Mouse (Mus musculus) hindbrain, embryonic 10.5 days (tissue): Measurements from ENCODE around the gene Vmn2r98. TPM values are rescaled to one million over a fixed set of nuclear protein-coding genes. Genes with fewer than 3 reads are reported as not detected.
"Not testable (repeated sequence)": the region's sequence is repeated elsewhere in the genome, so short reads cannot be mapped to it uniquely, and the experiment has no call there.

Source experiments
- DNase-seq: peaks from one replicate; pipeline ENCODE4 v3.0.0-alpha.2; 2017; ENCODE audit warnings: low spot score
- H3K27ac ChIP-seq: fragments of 300-500 bp; sonication (generic); 2 replicates; pipeline ENCODE4 v1.5.1; 2016; ENCODE audit warnings: mild to moderate bottlenecking, moderate library complexity
- H3K27me3 ChIP-seq: fragments of 300-500 bp; sonication (generic); 2 replicates; pipeline ENCODE4 v1.6.1; 2016; ENCODE audit warnings: mild to moderate bottlenecking; ENCODE audit not compliant: poor library complexity, insufficient read depth, severe bottlenecking
- H3K36me3 ChIP-seq: fragments of 300-500 bp; sonication (generic); 2 replicates; pipeline ENCODE4 v1.6.1; 2016; ENCODE audit warnings: mild to moderate bottlenecking, moderate library complexity
- H3K4me1 ChIP-seq: fragments of 300-500 bp; sonication (generic); replicated peaks from 2 replicates; pipeline ENCODE4 v1.6.1; 2016; ENCODE audit warnings: mild to moderate bottlenecking
- H3K4me3 ChIP-seq: fragments of 300-500 bp; sonication (generic); 2 replicates; pipeline ENCODE4 v1.5.1; 2016; ENCODE audit warnings: mild to moderate bottlenecking, moderate library complexity
- H3K9me3 ChIP-seq: fragments of 300-500 bp; sonication (generic); 2 replicates; pipeline ENCODE4 v1.6.1; 2016; ENCODE audit warnings: mild to moderate bottlenecking, moderate library complexity
- WGBS: fragments of 180-500 bp; shearing (Covaris S2); methylation state at CpG from one replicate; pipeline ENCODE4 v1.1.7; 2016; 5-methylcytosine and 5-hydroxymethylcytosine counted together
- polyA plus RNA-seq: library from polyadenylated mRNA; unstranded; fragments of >200 nt; fragmentation: Nextera tagmentation; extraction: Ambion mirVana; gene quantifications from 2 replicates; pipeline ENCODE4 v1.2.1, GENCODE M21; 2016

Gene Vmn2r98
- not detected in 2 replicates for polyA plus RNA-seq

GRCm38 (mm10) chr17:19053160-19053559 lies at the start of gene Vmn2r98:
Gene Vmn2r98, plus strand, starts transcription at chr17:19053460.
- H3K4me3 ChIP-seq, DNase-seq, H3K4me1 ChIP-seq, H3K27me3 ChIP-seq, H3K27ac ChIP-seq, H3K36me3 ChIP-seq: not testable (repeated sequence)
- H3K9me3 ChIP-seq = 0 out of 2 replicates have a peak, but pooled peaks cover 10% of the 10 kb centered on the region

- H3K4me1 ChIP-seq = not testable (repeated sequence)
- H3K9me3 ChIP-seq = peaks cover 64% of the 10 kb centered on the region
Measured at GRCm38 (mm10) chr17:19031441-19031840, 21.8 kb upstream of the Vmn2r98 start.

GRCm38 (mm10) chr17:19031962-19032361 lies 21.3 kb upstream of the Vmn2r98 start:
- H3K27ac ChIP-seq = no peak overlapping the region
- WGBS = 69% methylated on average over 2 of the region's 2 CpGs
- no peaks in the 10 kb centered on the region for H3K36me3 ChIP-seq
- H3K4me1 ChIP-seq = no peaks in the 10 kb centered on the region
- peaks cover 59% of the 10 kb centered on the region for H3K9me3 ChIP-seq
- H3K4me3 ChIP-seq = no peak overlapping the region
- H3K27me3 ChIP-seq = no peaks in the 10 kb centered on the region
- no peak for DNase-seq

More at GRCm38 (mm10) chr17:19031441-19031840, 21.8 kb upstream of the Vmn2r98 start:
- not testable (repeated sequence) for H3K4me3 ChIP-seq, H3K27me3 ChIP-seq, H3K27ac ChIP-seq, DNase-seq, H3K36me3 ChIP-seq
- WGBS = 74% methylated on average over 1 of the region's 1 CpGs

GRCm38 (mm10) chr17:19032721-19033120 lies 20.5 kb upstream of the Vmn2r98 start:
- Histone ChIP-seq H3K4me1 (no peaks in the 10 kb centered on the region), H3K36me3 (no peaks in the 10 kb centered on the region), H3K4me3 (no peak overlapping the region), H3K27ac (no peak overlapping the region), H3K27me3 (no peaks in the 10 kb centered on the region), H3K9me3 (peaks cover 63% of the 10 kb centered on the region)
- no peak for DNase-seq
- WGBS = 74% methylated on average over 3 of the region's 3 CpGs

Other genes starting within 250 kb of the Vmn2r98 start
- gene Vmn2r97, start 139.2 kb upstream of the Vmn2r98 start, polyA plus RNA-seq = 0.10 TPM in 1 of 2 replicates, not detected in the other